Mouse (Mus musculus) lung, postnatal 0 days (tissue): ENCODE data around the gene Adgrl2.

ENCODE experiments used
- CTCF ChIP-seq: IDR thresholded peaks from 2 replicates; pipeline ENCODE4 v1.5.1; 2016; ENCODE audit warnings: antibody characterized with exemption, mild to moderate bottlenecking
- EP300 ChIP-seq: IDR thresholded peaks from 2 replicates; pipeline ENCODE4 v1.6.1; 2016; ENCODE audit warnings: antibody characterized with exemption, mild to moderate bottlenecking, control low read depth

- TF ChIP-seq CTCF = peak; percentile 44
- TF ChIP-seq EP300 = no peak
Observed at GRCm38 (mm10) chr3:149019925-149020324, 29.6 kb upstream of the Adgrl2 start.
